Mouse (Mus musculus): ENCODE results near the gene Pex5.

DNA sequence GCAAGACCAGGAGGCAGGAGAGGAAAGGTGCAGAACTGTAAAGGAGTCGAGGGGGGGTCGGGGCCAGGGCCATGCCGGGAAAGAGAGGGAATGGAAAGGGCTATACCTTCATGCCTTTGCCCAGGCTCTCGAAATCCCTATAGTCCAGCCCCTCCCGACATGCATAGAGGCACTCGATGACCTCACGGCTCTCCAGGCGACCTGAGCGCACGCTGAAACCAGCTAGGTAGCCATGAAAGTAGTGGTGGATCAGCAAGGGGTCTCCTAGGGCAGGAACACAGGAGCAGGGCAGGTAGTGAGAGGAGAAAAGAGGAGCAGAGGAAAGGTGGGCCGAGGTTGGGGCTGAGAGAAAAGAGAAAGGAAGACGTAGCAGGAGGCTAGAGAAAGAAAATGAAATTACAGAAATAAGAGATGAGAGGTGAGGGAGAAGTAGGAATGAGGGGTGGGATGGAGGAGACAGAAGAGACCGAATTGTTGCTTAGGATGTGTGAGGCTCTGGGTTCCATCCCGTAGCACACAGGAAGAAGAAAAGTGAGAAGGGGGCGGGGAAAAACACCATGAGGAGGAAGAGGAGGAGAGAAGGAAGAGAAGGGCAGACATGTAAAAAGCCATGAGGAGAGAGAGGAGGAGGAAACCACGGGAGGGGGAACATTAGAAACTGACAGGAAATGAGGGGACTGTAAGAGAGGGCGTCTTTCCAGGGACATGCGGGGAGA, 35.0 kb upstream of the Pex5 start:
- TF ChIP-seq GATA1 (IDR thresholded peaks at IDR 0.05; ENCODE audit: low read length) (no peak), TAL1 (IDR thresholded peaks at IDR 0.05; ENCODE audit: low read length) (no peak)

Measured in erythroblast, embryonic 14.5 days (primary cell).